Mouse (Mus musculus) frontal cortex, postnatal 25 days (tissue): ENCODE results near the gene Atp1a2.
"Not testable (repeated sequence)": the region's sequence is repeated elsewhere in the genome, so short reads cannot be mapped to it uniquely, and the experiment has no call there.

Experiments used
- DNase-seq, 2 experiments: peaks; one replicate each; pipeline ENCODE4 v3.0.0; 2022; ENCODE audit warnings: low spot score in 2 of 2

The Atp1a2 gene

DNA sequence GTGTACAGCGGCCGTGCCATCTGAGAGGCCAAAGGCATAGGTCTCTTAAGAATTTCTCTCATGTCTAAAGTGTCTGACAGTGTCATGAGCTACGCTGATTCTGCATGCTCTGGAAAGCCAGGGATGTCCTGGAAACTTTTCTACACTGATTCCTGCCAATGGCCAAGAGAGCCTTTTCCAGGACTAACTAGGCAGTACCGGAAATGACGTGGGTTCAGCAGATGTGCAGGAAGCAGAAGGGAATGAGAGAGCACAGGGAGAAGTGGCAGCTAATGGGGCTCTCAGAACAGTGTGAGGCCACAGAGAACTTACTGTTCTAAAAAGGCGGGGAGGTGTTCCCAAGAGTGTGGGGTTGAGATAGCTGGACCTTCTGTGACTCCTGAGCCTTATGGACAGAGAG lies 24.5 kb downstream of the Atp1a2 start:
- no peak for DNase-seq

- no peak for DNase-seq
Observed at GRCm38 (mm10) chr1:172271765-172272164, 26.1 kb downstream of the Atp1a2 start.

GRCm38 (mm10) chr1:172271208-172271607 lies 26.7 kb downstream of the Atp1a2 start:
- DNase-seq = no peak

GRCm38 (mm10) chr1:172261477-172262078 lies 36.3 kb downstream of the Atp1a2 start, which contains the start of gene Igsf8:
Igsf8 (plus strand) TSS chr1:172261641.
- no peak for DNase-seq

DNA sequence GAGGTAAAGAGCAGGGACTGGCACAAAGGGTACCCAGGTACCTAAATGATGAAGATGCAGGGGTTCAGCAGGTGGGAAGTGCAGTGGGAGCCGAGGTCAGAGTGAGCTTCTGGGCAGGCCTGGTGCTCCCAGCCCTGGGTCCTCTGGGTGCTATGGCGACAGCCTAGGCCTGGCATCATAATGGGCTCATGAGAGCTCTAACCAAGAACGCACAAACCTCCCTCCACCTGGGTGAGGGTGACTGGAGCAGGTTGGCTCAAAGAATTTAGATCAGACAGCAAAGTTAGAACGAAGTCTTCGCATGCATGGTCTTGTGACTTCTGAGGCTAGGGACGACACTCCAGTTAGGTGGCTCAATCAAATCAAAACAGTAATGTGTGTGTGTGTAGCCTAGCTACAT lies 39.5 kb downstream of the Atp1a2 start, which contains the start of gene Atp1a4:
Gene Atp1a4 (minus strand): TSS at position 101 of the 400 bp plus-strand sequence.
- DNase-seq = no peak

DNA sequence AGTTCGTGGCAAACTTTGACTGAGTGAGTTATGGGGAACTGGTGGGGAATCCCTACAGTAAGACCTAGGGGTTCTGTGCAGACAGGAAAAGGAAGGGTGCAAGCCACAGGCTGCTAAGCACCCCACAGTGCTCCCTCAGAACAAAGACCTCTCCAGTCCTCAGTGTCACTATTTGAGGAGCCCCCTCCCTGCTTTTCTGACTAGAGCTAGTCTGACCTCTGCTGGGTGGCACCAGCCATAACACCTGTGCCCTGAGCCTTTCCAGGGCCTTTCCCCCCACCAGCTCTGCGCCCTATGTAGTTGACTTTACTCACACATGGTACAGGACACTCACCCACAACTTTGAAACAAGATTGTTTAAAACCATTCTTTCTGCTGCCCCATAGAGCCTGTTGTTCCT lies 50.2 kb downstream of the Atp1a2 start:
- DNase-seq = no peak

GRCm38 (mm10) chr1:172247216-172247615 lies 50.6 kb downstream of the Atp1a2 start:
- DNase-seq = no peak

- not testable (repeated sequence) for DNase-seq
Observed at GRCm38 (mm10) chr1:172244645-172245044, 53.2 kb downstream of the Atp1a2 start.

GRCm38 (mm10) chr1:172243547-172244205 lies 54.2 kb downstream of the Atp1a2 start:
- DNase-seq = no peak

DNA sequence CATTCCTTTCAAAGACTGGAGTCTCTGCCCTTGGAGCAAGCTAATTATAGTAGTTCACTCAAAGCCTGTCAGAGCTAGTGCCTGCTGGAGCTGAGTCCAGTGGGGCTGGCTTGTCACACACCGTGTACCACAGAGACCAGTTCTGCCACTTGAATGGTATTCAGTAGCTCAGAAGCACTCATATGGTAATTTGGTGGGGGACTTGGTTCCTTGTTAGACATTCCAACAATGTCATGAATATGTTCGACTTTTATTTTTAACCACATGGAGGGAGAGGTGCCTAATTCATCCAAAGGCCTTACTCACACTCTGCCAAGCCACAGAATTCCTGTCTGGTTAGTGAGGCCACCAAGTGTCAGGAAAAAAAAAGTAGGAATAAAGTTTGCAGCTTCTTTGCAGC lies 55.5 kb downstream of the Atp1a2 start:
- DNase-seq = no peak

GRCm38 (mm10) chr1:172240945-172241708 lies 56.7 kb downstream of the Atp1a2 start:
- no peak for DNase-seq

GRCm38 (mm10) chr1:172229215-172229614 lies 68.6 kb downstream of the Atp1a2 start:
- no peak for DNase-seq

DNA sequence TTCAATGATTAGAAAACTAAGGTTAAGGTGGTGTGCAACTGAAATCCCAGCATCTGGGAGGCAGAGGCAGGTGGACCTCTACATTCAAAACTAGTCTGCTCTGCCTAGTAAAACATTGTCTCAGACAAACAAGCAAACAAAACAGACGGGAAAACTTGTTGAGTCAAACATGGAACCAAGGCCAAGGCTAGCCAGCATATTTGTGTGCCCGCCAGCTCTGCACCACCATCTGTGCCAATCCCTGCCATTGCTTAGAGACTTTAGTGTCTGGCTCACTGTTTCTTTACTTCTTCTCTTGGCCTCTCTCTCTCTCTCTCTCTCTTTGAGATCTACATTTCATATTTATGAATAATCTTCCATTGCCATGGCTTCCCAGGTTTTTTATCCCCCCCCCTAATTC lies 69.7 kb downstream of the Atp1a2 start:
- no peak for DNase-seq
